Mouse (Mus musculus) kidney, adult 8-10 months (tissue): Measurements from ENCODE around the gene Neurl2.
"Not testable (repeated sequence)": the region's sequence is repeated elsewhere in the genome, so short reads cannot be mapped to it uniquely, and the experiment has no call there.

Source experiments
- DNase-seq, 2 experiments: peaks; one replicate each; pipeline ENCODE4 v3.0.0; 2022

The Neurl2 gene

DNA sequence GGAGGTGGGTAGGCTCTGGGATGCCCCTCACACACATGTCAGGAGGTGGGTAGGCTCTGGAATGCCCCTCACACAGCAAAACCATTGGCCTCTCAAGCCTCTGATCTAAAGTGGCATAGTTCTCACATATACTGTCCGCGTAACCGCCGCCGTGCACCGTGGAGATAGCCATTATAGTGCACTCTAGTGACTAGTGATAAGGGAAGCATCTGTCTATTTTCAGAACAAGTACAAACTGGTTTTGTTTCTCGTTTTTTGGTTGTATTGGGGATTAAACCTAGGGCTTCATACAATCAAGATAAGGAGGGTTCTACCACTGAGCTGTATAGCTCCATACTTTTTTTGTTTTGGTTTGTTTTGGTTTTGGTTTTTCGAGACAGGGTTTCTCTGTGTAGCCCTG is 17.4 kb downstream of the Neurl2 start:
- DNase-seq, result no peak

DNA sequence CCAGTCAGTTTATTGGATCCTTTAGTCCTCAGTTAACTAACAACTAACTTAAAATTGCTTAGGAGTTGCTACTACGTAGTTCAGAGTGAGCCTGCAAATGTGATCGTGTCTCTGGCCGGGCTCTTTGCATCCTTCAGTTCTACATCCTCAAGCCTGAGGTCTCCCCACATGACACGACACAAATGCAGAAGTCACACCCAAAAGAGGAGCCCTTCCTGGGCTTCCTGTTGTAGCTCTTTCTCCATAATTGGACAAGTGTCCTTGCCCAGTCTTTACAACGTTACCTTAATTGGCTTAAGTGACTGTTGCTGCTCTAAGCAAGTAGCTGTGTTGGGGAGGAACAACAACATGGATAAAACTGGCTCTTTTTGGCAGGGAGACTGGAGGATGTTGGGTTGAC is 17.9 kb downstream of the Neurl2 start:
- no peak for DNase-seq

DNA sequence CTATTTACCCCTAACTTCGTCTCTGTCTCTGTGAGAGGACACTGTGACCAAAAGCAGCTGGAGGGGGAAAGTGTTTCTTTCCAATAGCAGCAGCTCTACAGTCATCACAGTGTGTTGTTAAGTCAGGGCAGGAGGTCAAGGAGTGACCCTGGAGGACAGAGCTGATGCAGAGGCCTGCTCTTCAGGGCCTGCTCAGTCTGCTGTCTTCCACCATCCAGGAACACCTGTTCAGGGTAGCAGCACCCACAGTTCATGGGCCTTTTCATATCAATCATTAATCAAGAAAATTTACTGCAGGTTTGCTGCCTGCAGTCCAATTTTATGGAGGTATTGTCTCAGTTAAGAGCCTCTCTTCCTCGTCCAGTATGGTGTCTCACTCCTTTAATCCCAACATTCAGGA is 19.7 kb downstream of the Neurl2 start:
- DNase-seq, result no peak

DNA sequence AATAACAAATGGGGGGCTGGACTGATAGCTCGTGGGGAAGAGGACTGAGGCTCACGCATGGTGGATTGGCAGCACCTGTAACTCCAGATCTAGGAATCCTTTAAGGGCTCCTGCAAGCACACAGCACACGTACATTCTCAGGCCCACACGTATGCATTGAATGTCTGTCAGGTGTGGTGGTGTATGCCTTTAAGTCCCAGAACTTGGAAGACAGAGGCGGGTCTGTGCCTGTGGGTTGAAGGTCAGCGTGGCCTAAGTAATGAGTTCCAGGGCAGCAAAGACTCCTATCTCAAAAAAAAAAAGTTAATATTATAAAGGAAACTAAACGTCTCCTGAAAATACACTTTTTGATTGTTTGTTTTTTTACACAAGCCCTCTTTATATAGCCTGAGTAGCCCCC is 26.6 kb downstream of the Neurl2 start:
- DNase-seq, result no peak

DNA sequence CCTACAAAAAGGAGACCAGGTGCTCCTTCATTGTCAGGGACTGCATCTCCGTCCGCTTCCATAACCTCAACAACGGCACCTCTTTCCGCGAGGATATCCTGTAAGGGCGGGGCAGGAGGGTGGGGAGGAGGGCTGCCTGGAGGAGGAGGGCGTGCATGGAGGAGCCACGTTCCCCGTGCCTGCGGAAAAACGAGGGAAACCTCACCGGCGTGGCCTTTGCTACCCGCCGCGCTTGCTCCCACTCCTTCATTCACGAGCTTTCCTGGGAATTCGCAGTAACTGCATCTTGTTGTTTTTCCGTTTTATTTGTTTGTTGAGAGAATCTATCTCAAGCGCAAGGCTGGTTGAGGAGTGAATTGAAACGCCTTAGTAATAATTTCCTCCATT is 27.9 kb downstream of the Neurl2 start:
- DNase-seq, result no peak

DNA sequence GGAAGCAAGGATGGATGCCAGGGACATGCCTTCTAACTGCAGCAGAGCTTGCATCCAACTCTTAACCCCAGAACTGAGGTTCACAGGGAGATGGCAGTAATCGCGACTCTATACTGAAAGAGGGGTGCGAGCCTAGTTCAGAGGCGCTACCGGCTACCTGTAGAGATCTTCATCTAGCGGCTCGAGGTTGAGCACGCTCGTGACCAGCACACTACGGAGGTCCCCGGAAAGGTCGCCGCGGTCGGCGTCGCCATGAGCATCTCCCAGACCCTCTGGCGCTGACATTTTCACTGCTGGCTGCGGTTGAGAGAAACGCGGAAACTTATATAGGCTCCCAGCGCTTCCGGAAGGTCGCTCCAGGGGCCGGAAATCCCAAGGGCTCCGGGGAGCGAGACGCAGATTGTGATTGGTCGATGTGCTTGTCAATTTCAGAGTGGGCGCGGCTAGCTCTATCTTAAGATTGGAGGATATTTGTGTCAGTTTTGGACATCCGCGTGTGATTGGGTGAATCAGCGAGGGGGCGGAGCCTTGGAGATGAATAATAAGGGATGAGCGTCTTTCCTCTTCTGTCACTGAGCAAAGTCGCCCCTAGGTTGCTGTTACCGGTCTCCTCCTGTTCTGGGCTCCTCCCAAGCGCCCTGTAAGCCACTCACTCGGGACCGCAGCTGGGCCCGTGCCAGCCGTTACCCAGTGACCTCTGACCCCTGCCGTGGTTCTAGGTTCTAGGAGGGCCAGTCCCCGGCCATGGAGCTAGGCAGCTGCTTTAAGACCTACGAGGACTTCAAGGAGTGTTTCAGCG is 28.5 kb downstream of the Neurl2 start, which contains the start of the genes Acot8 and Zswim3:
Gene Acot8, minus strand, starts transcription at position 350 of the 799 bp plus-strand sequence.
Gene Zswim3, plus strand, starts transcription at position 566 of the 799 bp plus-strand sequence.
- peak; percentile 99 for DNase-seq

DNA sequence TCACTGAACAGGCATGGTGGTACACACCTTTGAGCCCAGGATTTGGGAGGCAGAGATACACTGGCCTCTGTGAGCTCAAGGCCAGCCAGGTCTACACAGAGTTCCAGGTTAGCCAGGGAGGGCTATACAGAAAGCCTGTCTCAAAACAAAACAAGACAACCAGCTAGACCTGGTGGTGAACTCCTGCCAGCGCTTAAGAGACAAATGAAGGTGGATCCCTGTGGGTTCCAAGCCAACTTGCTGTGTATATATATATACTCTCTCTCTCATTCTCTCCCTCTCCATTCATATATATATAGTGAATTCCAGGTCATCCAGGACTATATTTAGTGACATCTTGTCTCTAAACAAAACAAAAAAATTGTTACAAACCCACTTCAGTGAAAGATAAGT is 29.3 kb downstream of the Neurl2 start:
- DNase-seq, result no peak

DNA sequence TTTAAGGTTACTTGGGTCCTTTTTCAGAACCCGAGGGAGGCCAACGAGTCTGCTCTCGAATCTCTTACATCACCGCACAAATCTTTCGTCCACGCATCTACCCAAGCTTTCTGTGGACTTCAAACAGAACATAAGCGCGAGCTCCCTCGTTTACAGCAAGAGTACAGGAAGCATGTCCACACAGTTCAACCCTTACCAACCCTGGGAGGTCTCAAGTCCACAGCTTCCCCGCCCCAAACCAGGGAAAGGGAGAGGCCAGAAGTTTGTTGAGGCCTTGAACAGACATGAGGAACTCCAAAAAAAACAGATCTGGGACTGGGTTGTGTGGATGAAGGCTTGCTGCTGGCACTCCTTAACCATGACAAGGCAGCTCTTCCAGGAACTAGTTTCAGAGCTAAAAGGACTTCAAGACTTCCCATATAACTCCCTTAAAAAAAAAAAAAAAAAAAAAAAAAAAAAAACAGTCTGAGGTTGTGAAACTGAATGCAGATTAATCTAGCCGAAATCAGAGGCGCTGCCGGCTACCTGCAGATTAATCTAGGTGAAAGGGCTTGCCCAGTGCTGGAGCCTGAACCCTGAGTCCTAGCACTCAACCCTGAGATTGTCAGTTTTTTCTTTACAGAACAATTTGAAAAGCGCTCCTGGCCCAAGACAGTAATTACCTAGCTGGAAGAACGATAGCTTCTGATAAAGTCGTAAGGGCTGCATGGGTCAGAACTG is 29.9 kb downstream of the Neurl2 start:
- no peak for DNase-seq

DNA sequence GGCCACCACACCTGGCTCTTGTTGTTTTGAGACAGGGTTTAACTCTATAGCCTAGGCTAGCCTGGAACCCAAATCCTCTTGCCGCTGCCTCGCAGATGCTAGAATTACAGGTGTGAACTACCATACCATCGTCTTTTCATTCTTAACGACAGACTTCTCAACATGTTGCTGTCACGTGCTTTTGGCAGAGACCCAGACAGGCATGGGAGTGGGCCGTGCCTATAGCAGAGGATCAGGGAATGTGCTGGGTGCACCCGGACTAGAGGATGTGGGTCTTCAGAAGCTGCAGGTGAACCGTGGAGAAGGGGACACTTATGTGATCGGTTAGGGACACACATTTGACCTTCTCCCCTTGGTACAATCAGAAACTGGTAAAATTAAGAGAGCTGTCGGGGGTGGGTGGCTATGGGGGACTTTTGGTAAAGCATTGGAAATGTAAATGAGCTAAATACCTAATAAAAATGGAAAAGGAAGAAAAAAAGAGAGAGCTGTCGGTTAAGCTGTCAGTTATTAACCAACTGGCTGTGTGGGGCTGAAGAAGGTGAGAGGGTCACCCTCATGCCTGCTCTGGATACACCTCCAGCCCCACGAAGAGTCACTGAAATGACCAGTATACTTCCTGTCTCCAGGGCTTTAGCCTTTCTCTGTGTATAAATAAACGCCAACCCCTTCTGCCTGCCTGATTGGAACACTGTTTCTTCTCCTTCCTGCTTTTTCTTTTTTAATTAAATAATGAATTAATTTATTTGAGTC is 32.8 kb downstream of the Neurl2 start:
- DNase-seq, result no peak

DNA sequence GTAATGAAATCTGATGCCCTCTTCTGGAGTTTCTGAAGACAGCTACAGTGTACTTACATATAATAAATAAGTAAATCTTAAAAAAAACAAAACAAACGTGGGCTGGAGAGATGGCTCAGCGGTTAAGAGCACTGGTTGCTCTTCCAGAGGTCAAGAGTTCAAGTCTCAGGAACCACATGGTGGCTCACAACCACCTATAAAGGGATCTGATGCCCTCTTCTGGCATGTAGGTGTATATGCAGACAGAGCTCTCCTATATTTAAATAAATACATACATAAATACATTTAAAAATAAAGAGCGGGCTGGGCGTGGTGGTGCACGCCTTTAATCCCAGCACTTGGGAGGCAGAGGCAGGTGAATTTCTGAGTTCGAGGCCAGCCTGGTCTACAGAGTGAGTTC is 34.7 kb downstream of the Neurl2 start:
- DNase-seq, result not testable (repeated sequence)

DNA sequence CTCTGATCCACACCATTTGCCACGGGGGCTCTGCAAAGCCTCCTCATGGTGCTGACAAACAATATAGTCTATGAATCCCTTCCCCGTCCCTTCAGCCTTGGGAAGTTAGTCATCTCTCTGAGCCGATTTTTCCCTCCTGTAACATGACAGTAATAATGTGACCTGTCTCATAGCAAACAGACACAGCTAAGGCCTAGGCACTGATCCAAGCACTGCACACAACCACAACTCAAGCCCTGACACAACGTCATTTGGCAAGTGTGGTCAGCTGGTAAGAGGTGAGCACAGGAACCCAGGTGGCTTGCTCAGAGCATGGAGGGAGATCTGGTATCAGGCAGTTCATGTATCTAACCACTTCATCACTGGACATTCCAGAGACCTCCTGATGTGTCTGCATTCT is 37.4 kb downstream of the Neurl2 start:
- no peak for DNase-seq

DNA sequence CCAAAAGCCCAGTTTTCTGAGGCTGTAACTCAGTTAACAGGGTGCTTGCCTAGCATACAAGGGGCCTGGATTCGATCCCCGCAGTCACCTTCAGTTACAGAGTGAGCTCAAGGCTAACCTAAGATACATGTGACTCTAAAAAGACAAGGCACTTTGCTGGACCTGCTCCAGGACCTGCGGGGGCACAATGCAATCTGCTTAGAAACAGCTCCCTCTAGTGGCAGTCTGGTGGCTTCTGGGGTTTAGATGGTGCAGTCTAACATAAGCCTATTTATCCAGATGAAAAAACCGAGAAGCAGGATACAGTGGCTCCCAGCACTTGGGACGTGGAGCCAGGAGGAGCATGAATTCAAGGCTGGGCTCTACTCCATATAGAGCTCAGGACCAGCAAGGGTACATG is 39.0 kb downstream of the Neurl2 start:
- DNase-seq, result peak; percentile 85 to 89

DNA sequence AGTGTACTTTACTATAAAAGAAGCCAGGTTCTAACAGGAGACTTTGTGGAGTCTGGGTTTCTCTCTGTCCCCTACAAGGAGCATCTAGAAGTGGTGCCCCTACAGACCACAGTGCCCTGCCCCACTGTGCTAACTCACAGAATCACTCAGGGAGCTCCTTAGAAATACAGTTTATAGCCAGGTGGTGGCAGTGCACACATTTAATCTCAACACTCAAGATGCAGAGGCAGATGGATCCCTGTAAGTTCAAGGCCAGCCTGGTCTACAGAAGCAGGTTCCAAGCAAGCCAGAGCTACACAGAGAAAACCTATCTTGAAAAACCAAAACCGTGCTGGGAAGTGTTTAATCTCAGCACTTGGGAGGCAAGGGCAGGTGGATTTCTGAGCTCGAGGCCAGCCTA is 39.5 kb downstream of the Neurl2 start:
- no peak for DNase-seq

DNA sequence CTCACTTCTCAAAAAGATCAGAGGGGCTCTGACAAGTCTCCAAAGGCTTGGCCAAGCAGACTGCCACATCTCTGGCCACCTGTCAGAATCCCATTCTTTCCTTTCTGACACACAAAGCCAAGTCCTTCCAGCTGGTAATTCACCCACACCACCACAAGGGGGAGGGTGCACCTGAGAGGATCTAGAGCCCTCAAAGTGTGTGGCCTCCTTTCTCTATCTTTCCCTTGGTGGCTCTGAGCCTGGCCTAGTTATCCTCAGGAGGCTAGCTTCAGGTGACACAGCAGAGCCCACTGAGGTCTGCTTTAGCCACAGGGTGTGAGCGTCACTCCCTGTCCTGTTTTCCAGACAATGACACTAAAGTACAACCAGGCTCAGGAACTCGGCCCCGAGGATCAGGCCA is 40.0 kb downstream of the Neurl2 start:
- DNase-seq, result peak in 1 of 2 experiments; percentile 73

DNA sequence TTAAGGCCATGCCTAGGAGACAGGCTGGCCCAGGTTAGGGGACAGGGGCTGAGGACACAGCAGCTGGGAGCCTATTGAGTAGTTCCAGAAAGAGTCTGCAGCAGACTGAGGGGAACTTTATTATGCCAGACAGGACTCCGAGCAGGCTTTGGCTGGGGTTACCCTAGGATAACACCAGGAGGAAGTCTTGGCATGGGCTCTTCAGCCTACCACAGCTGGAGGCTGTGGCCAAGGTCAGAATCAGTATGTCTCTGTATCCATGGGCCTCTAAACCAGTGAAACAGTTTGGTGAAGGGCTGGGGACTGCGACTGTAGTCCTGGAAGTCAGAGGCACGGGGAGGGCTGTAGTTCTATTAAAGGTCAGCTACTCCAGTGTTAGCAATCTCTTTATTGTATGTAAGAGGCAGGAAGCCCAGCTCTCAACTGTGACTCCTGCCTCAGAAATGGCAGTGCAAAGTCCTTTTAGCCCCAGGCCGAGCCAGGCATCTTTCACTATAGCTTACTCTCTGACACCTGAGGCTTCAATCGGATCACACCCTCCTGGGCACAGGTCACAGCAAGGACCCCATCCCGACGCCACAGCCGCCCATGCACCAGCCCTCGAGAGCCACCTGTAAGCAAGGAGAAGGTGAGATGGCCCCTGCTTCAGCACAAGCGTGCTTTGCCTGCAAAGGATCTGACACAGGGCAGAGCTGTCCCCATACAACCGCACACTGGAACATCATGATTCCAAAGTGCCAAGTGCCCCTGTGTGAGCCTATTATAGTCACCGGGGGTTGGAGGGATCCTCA is 40.7 kb downstream of the Neurl2 start:
- DNase-seq, result no peak

DNA sequence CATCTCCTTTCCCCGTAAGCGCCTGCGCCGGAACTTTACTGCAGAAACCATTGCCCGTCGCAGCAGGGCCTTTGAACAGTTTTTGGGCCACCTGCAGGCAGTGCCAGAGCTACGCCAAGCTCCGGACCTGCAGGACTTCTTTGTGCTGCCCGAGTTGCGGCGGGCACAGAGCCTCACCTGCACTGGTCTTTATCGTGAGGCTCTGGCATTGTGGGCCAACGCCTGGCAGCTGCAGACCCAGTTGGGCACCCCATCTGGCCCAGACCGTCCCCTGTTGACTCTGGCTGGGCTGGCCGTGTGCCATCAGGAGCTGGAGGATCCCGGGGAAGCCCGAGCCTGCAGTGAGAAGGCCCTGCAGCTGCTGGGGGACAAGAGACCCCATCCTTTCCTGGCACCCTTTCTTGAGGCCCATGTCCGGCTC is 41.4 kb downstream of the Neurl2 start:
- no peak for DNase-seq

DNA sequence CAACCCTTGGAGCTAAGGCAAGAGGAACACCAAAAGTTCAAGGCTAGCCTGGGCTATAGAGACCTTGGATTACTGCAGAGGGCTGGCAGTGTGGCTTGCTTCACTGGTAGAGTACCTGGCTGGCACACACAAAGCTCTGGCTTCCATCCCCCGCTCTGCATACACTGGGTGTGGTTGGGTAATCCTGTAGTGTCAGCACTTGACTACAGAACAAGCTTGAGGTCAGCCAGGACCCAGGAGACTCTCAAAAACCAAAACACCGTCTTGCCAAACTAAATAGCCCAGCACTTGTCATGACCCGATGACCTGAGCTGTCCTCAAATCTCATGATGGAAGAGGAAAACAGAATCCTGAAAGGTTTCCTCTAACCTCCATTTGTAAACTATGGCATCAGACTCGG is 42.8 kb downstream of the Neurl2 start:
- no peak for DNase-seq

DNA sequence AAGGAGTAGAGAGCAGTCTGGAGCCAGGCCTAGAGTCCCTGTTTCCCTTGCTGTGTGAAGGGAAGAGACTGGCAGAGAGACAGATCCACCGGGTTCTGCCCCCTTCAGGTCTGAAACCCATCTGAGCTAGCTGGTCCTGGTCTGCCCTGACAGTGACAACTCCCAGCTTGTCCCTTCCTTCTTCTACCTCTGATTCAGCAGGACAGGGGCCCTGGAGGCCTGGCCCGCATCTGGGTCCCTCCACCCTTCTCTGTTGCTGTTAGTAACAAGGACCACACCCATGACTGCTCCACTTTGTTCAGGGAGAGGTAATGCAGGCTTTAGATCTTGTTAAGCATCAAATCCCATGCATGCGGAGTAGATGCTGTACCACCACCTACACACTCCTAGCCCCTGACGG is 44.8 kb downstream of the Neurl2 start:
- DNase-seq, result no peak

DNA sequence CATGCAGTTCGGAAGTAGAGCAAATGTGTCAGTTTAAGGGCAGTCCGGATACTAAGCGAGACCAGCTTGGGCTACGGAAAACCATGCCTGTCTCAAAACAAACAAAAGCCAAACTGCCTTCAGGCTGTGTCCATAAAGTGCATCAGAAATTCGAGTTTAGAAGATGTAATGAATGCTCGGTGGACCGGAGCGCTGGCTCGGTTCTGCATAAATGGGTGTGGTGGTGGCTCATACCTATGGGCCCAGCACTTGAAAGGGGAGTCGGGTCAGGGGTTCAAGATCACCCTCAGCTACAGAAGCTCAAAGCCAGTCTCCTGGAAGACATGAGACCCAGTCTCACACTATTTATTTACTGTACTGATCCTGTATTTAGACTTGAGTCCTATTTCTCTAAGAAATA is 45.5 kb downstream of the Neurl2 start:
- no peak for DNase-seq

DNA sequence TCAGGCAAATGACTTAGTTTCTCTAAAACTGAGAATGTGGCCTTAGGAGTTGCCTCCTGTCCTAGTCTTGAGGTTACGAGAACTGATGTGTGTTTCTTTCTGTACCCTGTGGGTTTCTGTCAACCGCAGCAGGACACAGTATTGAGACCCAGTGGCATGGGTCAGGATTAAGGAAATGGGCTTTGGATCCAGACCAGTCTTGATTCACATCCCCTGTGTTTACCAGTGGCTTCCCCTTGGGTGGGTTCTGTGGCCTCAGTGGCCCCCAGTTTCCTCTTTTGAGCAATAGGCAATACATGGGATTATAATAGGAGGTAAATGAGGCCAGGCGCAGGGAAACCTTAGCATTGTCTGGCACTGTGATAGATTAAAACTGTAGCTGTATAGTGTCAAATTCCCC is 46.2 kb downstream of the Neurl2 start:
- DNase-seq, result no peak

DNA sequence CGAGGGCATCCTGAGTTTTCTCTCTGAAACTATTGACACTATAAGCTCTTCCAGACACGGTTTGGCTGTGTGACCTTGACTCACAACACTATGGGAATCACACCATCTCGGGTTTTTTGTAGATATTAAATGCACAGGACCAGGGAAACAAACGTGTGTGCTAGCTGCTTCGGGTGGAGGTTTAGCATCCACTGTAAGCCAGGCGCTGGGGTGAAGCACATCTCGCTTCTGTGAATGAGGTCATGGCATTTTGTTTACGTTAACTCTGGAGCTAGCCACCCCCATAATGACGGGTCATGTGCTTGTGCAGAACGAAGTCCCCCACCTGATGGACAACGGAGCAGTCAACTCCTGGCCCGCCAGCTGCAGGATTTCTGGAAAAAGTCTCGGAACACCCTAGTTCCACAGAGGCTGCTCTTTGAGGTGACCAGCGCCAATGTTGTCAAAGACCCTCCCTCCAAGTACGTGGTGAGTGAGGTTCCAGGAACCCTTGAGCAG is 46.8 kb downstream of the Neurl2 start:
- no peak for DNase-seq
